Mouse (Mus musculus): ENCODE results near the gene Eef1akmt2. TPM values are rescaled to one million over a fixed set of nuclear protein-coding genes. Genes with fewer than 3 reads are reported as not detected.

Eef1akmt2 gene
- polyA plus RNA-seq (2015; fragmentation: Nextera tagmentation; extraction: Ambion mirVana): 54.3 and 56.5 TPM in 2 replicates

DNA sequence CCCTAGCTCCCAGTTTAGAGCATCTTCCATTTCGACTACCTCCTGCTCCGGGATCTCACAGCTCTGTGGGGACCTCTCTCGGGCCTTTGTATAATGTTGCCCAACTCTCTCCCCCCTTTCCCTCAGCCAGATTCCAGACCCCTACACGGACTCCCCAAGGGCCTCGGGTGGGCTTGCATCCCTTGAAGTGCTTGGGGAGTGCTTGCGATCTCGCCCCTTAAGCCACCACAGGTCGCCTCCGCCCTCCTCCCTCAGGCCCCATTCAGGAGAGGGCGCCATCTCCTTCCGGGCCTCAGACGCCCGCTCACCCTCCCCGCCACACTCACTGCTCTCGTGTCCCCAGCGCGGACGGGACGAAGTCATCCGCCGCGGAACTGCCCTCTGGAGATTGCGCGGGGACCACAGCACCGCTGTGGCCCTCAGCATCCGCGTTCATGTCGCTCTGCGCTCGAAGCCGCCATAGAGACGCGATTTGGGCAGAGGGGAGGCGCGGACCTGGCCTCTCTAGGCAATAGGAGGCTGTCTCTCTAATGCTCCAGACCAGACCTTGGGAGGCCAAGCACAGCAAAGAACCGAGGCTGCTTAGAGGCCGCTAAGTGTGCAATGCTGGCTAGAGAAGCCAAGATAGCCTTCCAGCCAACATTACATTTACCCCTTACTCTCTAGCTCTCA is at the start of gene Eef1akmt2:
Eef1akmt2 (minus strand) TSS at position 501 of the 672 bp plus-strand sequence.
- peak within 1 kb of the TSS; percentile 90 for H3K4me3 ChIP-seq (replicated peaks; ENCODE audit: low read length)
- no peaks in the 10 kb centered on the region for H3K9me3 ChIP-seq (replicated peaks; ENCODE audit: control insufficient read depth, low read length)
- WGBS: under 1% methylated on average over 37 of the region's 37 CpGs
- H3K36me3 ChIP-seq (ENCODE audit: control insufficient read depth, insufficient read depth, low read length): peaks cover 15% of the 10 kb centered on the region
- peak within 1 kb of the TSS; percentile 54 for H3K4me2 ChIP-seq (ENCODE audit: low read depth, low read length)
- ATAC-seq (ENCODE audit: insufficient read depth, low FRiP score): peak; percentile 94
- no peaks in the 10 kb centered on the region for H3K27me3 ChIP-seq (ENCODE audit: control insufficient read depth, insufficient read depth, low read length)
- H3K27ac ChIP-seq (ENCODE audit: low read length): peak within 1 kb of the TSS; percentile 98
- H3K4me1 ChIP-seq (ENCODE audit: control insufficient read depth, insufficient read depth, low read length): peaks cover 9% of the 10 kb centered on the region
- peak within 1 kb of the TSS; percentile 99 for H3K9ac ChIP-seq (ENCODE audit: low read length)

DNA sequence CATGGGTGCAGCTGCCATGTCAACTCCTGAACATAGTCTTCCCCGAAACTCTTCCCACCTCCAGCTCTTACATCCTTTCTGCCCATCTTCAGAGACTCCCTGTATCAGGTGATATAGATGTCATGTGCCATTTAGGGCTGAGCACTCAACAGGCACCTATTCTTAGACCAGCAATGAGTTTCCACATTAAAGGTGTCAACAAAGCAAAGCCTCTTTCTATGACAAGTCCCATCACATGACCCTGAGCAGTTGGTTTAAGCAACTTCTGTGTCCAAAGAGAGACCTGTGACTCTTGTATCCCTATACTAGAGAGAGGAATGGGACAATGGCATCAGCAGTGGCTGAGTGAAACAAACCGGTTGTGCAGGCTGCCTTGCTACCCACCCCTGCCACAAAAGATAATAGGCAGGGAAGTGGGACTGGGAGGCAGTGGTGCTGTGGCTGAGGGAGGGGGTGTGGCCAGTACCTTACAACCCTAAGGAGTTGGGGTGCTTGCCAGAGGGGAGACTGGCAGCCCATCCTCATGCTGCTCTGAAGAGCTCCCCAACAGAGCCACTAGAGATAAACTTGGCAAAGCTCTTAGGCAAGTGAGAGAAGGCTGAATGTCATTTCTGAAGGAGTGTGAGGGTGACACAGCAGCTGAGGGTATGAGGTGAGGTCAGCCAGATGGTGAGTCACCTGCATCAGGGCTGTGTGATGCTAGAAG is 48.5 kb upstream of the Eef1akmt2 start:
- Histone ChIP-seq H3K27me3 (ENCODE audit: control insufficient read depth, insufficient read depth, low read length) (no peaks in the 10 kb centered on the region), H3K4me3 (replicated peaks; ENCODE audit: low read length) (no peak overlapping the region), H3K36me3 (ENCODE audit: control insufficient read depth, insufficient read depth, low read length) (no peaks in the 10 kb centered on the region), H3K27ac (ENCODE audit: low read length) (peak overlapping the region; percentile 62; the same call in 1 of the 2 replicates), H3K4me1 (ENCODE audit: control insufficient read depth, insufficient read depth, low read length) (no peaks in the 10 kb centered on the region), H3K9ac (ENCODE audit: low read length) (no peak overlapping the region), H3K4me2 (ENCODE audit: low read depth, low read length) (no peak overlapping the region), H3K9me3 (replicated peaks; ENCODE audit: control insufficient read depth, low read length) (no peaks in the 10 kb centered on the region; the same call in 1 of the 2 replicates)
- WGBS: 49% methylated on average over 2 of the region's 2 CpGs
- ATAC-seq (ENCODE audit: insufficient read depth, low FRiP score): peak; percentile 91

DNA sequence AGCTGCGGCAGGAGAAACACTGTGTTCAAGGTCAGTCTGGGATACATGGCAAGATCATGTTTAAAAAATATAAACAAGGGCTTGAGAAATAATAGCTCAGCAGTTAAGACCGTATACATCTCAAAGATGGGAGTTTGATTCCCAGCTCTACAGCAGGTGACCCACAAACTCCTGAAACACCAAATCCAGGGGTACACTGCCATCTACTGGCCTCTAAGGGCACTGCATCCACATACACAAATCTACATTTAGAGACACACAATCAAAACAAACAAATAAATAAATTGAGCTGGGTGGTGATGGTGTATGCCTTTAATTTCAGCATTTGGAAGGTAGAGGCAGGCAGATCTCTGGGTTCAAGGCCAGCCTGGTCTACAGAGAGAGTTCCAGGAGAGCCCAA is 45.8 kb upstream of the Eef1akmt2 start:
- 84% methylated on average over 2 of the region's 2 CpGs for WGBS
- Histone ChIP-seq H3K9ac (ENCODE audit: low read length) (no peak overlapping the region), H3K4me2 (ENCODE audit: low read depth, low read length) (no peak overlapping the region), H3K4me3 (replicated peaks; ENCODE audit: low read length) (no peak overlapping the region), H3K27me3 (ENCODE audit: control insufficient read depth, insufficient read depth, low read length) (no peaks in the 10 kb centered on the region), H3K9me3 (replicated peaks; ENCODE audit: control insufficient read depth, low read length) (no peaks in the 10 kb centered on the region; the same call in 1 of the 2 replicates), H3K27ac (ENCODE audit: low read length) (no peak overlapping the region), H3K4me1 (ENCODE audit: control insufficient read depth, insufficient read depth, low read length) (no peaks in the 10 kb centered on the region), H3K36me3 (ENCODE audit: control insufficient read depth, insufficient read depth, low read length) (no peaks in the 10 kb centered on the region)
- no peak for ATAC-seq (ENCODE audit: insufficient read depth, low FRiP score)

DNA sequence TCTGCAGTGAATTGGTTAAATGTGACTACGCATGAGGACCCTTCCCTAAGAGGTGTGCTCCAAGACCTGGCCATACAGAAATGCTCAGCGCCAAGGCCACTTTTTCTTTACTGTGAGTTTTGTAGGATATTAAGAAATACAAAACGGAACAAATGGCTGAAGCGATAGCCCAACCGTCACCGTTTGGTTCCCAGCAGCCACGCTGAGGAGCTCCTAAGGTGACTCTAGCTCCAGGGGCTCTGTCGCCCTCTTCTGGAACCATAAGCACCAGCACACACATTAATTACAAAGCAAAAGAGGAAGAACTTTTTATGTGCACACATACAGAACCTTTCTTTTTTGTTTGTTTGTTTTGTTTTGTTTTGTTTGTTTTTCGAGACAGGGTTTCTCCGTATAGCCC is 44.8 kb upstream of the Eef1akmt2 start:
- Histone ChIP-seq H3K36me3 (ENCODE audit: control insufficient read depth, insufficient read depth, low read length) (no peaks in the 10 kb centered on the region), H3K27ac (ENCODE audit: low read length) (no peak overlapping the region), H3K9ac (ENCODE audit: low read length) (no peak overlapping the region), H3K9me3 (replicated peaks; ENCODE audit: control insufficient read depth, low read length) (no peaks in the 10 kb centered on the region; the same call in 1 of the 2 replicates), H3K4me1 (ENCODE audit: control insufficient read depth, insufficient read depth, low read length) (no peaks in the 10 kb centered on the region), H3K4me3 (replicated peaks; ENCODE audit: low read length) (no peak overlapping the region), H3K27me3 (ENCODE audit: control insufficient read depth, insufficient read depth, low read length) (no peaks in the 10 kb centered on the region), H3K4me2 (ENCODE audit: low read depth, low read length) (no peak overlapping the region)
- 81% methylated on average over 10 of the region's 10 CpGs for WGBS
- ATAC-seq (ENCODE audit: insufficient read depth, low FRiP score): no peak

DNA sequence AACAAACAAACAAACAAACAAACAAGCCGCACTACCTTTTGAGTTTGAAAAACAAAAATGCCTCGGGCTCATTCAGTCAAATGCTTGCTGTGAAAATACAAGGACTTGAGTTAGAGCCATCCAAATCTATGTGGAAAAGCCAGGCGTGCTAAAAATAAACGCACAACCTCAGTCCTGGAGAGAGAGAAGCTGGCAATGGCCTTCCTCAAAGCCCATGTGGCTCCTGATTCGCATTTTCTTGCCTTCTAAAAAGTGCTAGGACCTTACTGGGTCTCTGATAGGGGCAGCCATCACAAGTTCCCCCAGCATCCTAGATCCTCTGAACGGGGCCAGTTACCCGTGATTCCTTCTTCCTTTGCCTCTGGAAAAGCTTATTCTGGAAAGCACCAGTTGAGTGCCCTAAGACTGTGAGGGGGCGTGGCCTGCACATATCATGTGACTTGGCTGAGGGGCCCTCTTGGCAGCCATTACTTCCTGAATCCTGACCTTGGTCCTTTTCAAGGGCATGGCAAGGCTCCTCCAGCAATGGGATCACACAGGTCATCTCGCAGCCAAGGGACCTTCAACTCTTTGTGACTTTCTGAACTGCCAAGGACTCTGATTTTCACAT is 43.8 kb upstream of the Eef1akmt2 start:
- H3K9ac ChIP-seq (ENCODE audit: low read length): no peak overlapping the region
- H3K4me3 ChIP-seq (replicated peaks; ENCODE audit: low read length): no peak overlapping the region
- H3K9me3 ChIP-seq (replicated peaks; ENCODE audit: control insufficient read depth, low read length): no peaks in the 10 kb centered on the region; the same call in 1 of the 2 replicates
- no peaks in the 10 kb centered on the region for H3K4me1 ChIP-seq (ENCODE audit: control insufficient read depth, insufficient read depth, low read length)
- 87% methylated on average over 9 of the region's 9 CpGs for WGBS
- H3K27ac ChIP-seq (ENCODE audit: low read length): no peak overlapping the region
- no peak overlapping the region for H3K4me2 ChIP-seq (ENCODE audit: low read depth, low read length)
- H3K36me3 ChIP-seq (ENCODE audit: control insufficient read depth, insufficient read depth, low read length): no peaks in the 10 kb centered on the region
- no peaks in the 10 kb centered on the region for H3K27me3 ChIP-seq (ENCODE audit: control insufficient read depth, insufficient read depth, low read length)
- ATAC-seq (ENCODE audit: insufficient read depth, low FRiP score): no peak

DNA sequence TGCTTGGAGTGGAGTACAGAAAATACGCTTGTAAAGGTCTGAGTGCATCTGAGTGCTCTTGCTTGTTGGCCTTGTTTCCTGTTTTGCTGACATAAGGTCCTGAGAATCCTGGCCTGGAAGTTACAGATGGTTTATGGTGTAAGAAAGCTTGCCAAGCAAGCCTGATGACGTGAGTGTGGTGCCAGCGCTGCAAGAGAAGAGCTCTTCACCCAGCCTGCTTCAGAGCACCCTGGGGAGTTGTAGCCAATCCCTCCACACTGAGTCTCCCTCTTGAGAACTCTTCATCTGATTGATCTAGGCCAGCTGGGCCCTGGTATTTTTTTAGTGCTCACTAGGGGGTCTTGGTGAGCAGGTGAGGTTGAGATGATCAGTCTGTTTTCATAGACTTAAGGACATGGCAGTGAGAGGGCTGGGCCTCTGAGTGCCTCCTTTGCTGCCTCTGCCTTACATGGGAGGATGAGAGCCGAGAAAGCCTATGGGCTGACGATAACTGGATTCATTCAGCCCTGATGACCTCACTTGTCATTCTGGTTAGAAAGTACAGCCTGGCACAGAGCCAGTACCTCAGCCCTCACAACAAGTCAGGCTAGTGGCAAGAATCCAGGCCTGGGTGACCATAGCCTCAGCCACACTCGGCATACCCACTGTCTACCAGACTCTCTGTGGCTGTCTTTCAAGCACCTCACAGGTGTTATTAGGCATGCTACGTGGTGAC is 42.5 kb upstream of the Eef1akmt2 start:
- WGBS: 74% methylated on average over 7 of the region's 7 CpGs
- H3K27me3 ChIP-seq (ENCODE audit: control insufficient read depth, insufficient read depth, low read length): no peaks in the 10 kb centered on the region
- H3K36me3 ChIP-seq (ENCODE audit: control insufficient read depth, insufficient read depth, low read length): no peaks in the 10 kb centered on the region
- no peaks in the 10 kb centered on the region for H3K4me1 ChIP-seq (ENCODE audit: control insufficient read depth, insufficient read depth, low read length)
- no peak; the same call in 1 of the 2 replicates for ATAC-seq (ENCODE audit: insufficient read depth, low FRiP score)
- no peak overlapping the region for H3K27ac ChIP-seq (ENCODE audit: low read length)
- H3K9me3 ChIP-seq (replicated peaks; ENCODE audit: control insufficient read depth, low read length): no peaks in the 10 kb centered on the region; the same call in 1 of the 2 replicates
- no peak overlapping the region for H3K4me3 ChIP-seq (replicated peaks; ENCODE audit: low read length)
- no peak overlapping the region for H3K9ac ChIP-seq (ENCODE audit: low read length)
- no peak overlapping the region for H3K4me2 ChIP-seq (ENCODE audit: low read depth, low read length)

DNA sequence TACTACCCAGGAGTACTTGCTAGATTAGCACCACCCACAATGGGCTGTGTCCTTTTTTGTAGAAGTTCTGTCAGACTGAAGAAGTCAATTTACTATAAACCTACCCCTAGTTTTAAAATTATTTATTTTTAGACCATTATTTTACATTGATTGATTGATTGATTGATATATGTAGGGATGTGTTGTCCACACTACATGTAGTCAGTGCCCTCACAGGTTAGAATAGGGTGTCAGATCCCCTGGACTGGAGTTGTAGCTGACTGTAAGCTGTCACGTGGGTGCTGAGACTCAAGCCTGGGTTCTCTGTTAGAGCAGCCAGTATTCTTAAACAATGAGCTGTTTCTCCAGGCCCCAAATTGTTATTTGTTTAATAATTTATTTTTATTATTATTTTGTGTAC is 40.9 kb upstream of the Eef1akmt2 start:
- Histone ChIP-seq H3K27ac (ENCODE audit: low read length) (no peak overlapping the region), H3K27me3 (ENCODE audit: control insufficient read depth, insufficient read depth, low read length) (no peaks in the 10 kb centered on the region), H3K9ac (ENCODE audit: low read length) (no peak overlapping the region), H3K4me2 (ENCODE audit: low read depth, low read length) (no peak overlapping the region), H3K9me3 (replicated peaks; ENCODE audit: control insufficient read depth, low read length) (no peaks in the 10 kb centered on the region; the same call in 1 of the 2 replicates), H3K4me3 (replicated peaks; ENCODE audit: low read length) (no peak overlapping the region), H3K36me3 (ENCODE audit: control insufficient read depth, insufficient read depth, low read length) (no peaks in the 10 kb centered on the region), H3K4me1 (ENCODE audit: control insufficient read depth, insufficient read depth, low read length) (no peaks in the 10 kb centered on the region)
- no peak for ATAC-seq (ENCODE audit: insufficient read depth, low FRiP score)
- WGBS: 92% methylated on average over 1 of the region's 1 CpGs

DNA sequence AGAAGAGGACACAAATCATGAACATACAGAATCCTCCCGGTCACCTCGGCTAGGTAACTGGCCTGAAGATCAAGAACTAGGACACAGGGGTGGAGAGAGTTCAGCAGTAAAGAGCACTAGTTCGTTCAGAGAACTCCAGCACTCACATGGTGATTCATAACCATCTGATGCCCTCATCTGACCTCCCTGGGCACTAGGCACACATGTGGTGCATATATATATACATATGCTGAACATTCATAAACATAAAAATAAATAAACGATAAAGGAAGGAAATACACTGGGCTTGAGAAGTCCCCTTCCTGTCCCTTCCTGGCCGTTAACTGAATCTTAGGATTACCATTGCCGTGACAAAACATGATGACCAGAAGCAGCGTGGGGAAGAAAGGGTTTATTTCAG is 40.3 kb upstream of the Eef1akmt2 start:
- no peak for ATAC-seq (ENCODE audit: insufficient read depth, low FRiP score)

More for the DNA sequence above, 40.3 kb upstream of the Eef1akmt2 start:
- H3K4me2 ChIP-seq (ENCODE audit: low read depth, low read length): no peak overlapping the region
- H3K9ac ChIP-seq (ENCODE audit: low read length): no peak overlapping the region
- no peaks in the 10 kb centered on the region for H3K4me1 ChIP-seq (ENCODE audit: control insufficient read depth, insufficient read depth, low read length)
- H3K27ac ChIP-seq (ENCODE audit: low read length): no peak overlapping the region
- no peaks in the 10 kb centered on the region; the same call in 1 of the 2 replicates for H3K9me3 ChIP-seq (replicated peaks; ENCODE audit: control insufficient read depth, low read length)
- no peaks in the 10 kb centered on the region for H3K27me3 ChIP-seq (ENCODE audit: control insufficient read depth, insufficient read depth, low read length)
- H3K4me3 ChIP-seq (replicated peaks; ENCODE audit: low read length): no peak overlapping the region
- H3K36me3 ChIP-seq (ENCODE audit: control insufficient read depth, insufficient read depth, low read length): no peaks in the 10 kb centered on the region
- WGBS: 60% methylated on average over 7 of the region's 7 CpGs
